Mouse (Mus musculus) layer of hippocampus, adult 8-10 months (tissue): Measurements from ENCODE around the gene Olfr935. TPM values are rescaled to one million over a fixed set of nuclear protein-coding genes. Genes with fewer than 3 reads are reported as not detected.

Experiments
- DNase-seq, 2 experiments: peaks; one replicate each; pipeline ENCODE4 v3.0.0; 2022; ENCODE audit warnings: low spot score in 2 of 2
- microRNA-seq, 2 experiments: library from miRNA; unstranded; fragments of <30 nt; microRNA quantifications; one replicate each; pipeline ENCODE4 v1.2.0; 2022
- total RNA-seq, 4 experiments: library from RNA; stranded (reverse); gene quantifications; 2 replicates each; pipeline ENCODE4 v1.2.4; 2022

Olfr935 gene
- not detected for total RNA-seq

DNA sequence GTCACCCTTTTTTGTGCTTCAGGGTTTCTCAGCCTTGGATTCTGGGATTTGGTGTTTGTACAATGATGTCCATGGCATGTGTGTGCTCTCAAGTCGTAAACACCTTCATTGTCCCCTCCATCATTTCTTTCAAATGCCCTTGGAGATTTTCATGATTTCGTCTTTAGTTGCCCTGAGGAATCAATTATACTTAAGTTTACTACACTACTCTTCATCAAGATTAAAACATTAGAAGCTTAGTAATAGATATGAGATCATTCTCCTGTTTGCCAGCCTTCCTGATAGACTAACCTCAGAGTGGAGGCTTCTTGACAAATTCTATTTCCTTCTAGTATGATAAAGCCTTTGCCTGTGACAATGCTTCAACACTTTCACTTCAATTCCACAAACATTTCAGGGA is at the start of gene Olfr935:
Gene Olfr935 (minus strand): TSS at position 101 of the 400 bp plus-strand sequence.
- DNase-seq = no peak

DNA sequence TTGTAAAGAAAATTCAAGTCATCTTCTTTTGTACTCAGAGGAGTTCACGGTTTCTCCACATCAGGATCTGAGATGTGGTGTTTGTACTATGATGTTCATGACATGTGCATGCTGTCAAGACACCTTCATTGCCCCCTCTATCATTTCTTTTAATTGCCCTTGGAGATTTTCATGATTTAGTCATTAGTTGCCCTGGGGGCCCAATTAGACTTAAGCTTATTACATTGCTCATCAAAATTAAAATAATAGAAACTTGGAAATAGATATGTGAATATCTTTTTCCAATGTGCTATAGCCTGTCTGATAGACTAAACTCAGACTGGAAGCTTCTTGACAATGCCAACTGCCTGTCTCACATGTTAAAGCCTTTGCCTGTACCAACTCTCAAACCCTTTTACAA is 23.8 kb upstream of the Olfr935 start, which contains the start of gene Olfr146:
Gene Olfr146 (minus strand): TSS at position 101 of the 400 bp plus-strand sequence.
- DNase-seq = no peak

DNA sequence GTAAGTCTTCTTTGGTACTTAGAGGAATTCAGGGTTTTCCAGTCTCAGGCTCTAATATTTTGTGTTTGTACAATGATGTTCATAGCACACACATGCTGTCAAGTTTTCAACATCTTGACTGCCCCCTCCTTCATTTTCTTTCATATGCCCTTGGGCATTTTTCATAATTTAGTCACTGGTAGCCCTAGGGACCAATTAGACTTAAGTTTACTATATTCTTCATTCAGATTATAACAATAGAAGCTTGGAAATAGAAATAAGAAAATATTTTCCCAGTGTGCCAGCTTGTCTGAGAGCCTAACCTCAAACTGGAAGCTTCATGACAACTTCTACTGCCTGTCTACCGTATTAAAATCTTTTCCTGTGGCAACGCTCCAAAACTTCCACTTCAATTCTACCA is 11.3 kb downstream of the Olfr935 start, which contains the start of gene Olfr934:
Gene Olfr934 (minus strand): TSS at position 101 of the 400 bp plus-strand sequence.
- DNase-seq = no peak

DNA sequence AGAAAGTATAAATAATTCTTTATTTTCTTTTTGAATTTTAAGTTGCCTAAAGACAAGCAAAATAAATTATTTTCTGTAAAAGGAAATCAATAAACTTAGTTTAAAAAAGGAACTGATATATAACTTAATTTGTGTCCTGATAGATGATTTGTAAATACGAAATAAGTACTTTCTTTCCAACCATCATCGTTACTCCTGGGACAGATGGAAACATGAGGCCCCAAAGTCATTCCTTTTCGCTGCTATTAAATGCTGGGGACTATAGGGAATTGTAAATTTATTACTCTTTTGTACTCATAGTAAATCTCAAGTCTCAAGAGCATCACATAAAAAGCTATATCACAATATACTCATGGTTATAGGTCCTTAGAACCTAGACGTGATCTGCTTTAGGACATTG is 27.5 kb downstream of the Olfr935 start, which contains the start of gene Olfr933:
Gene Olfr933 (plus strand): TSS at position 301 of the 400 bp plus-strand sequence.
- DNase-seq = no peak

DNA sequence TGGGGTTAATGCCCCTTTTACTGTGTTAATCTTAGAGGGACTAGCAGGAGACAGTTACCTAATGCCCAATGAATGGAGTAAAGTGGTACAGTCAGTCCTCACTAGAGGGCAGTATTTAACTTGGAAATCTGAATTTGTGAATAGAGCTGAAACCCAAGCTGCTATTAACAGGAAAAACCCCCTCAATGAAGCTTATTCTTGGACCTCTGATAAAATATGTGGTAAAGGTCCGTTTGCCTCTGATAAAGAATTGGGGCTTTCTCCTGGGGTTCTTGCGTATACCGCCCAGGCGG is 45.4 kb downstream of the Olfr935 start:
- DNase-seq = no peak

DNA sequence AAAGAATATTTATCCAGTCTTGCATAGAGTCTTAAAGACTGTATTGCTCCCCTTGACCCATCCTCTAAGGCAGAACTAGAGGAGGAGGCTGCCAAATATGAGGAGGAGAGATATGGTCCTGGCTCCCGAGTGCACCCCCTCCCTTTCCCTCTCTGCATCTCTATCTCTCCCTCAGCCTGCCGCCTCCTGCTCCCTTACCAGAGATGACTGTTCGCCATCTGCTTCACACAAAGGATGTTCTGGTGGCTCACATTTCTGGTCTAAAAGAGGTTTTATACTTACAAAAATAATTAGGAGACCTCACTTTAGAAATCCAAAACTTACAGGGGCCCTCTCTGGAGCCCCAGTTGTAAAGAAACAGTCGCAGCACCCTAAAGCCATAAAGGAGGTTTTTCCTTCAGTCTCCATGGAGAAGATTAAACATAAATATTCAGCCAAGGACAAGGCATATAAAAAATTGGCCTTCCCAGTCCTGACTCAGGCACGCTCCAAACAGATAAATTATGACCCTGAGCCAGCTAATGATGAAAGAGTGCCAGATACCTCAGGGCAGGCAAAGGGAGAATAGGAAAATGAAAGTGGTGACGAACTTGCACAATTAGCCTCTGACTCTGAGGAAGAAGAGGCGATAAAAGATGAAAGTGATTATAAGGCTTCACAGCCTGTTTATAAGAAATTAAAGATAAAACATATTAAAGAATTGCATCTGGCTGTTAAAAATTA is 45.9 kb downstream of the Olfr935 start:
- DNase-seq = peak; percentile 17 to 21

Small RNA genes within 50 kb of the gene (microRNA-seq; reads per million reads assigned to microRNA genes)
- 0 reads per million in 2 experiments for gene Gm25529

Other genes starting within 250 kb of the Olfr935 start
- under 1 TPM in 3 of 4 experiments, not detected in 1; 0.05 to 0.18 (median 0.08) TPM for gene Olfr920, start 247.4 kb downstream of the Olfr935 start, total RNA-seq
- gene Olfr921, start 226.6 kb downstream of the Olfr935 start, total RNA-seq = not detected
- gene Olfr922, start 185.1 kb downstream of the Olfr935 start, total RNA-seq = not detected
- not detected for gene Olfr923, start 173.1 kb downstream of the Olfr935 start, total RNA-seq
- not detected for gene Olfr924, start 155.2 kb downstream of the Olfr935 start, total RNA-seq
- gene Olfr26, start 144.6 kb downstream of the Olfr935 start, total RNA-seq = not detected
- gene Olfr926, start 122.6 kb downstream of the Olfr935 start, total RNA-seq = not detected
- not detected for gene Olfr930, start 69.9 kb downstream of the Olfr935 start, total RNA-seq
- gene Olfr933, start 27.4 kb downstream of the Olfr935 start, total RNA-seq = under 1 TPM in 1 of 4 experiments, not detected in 3; 0.10 TPM
- not detected for gene Olfr934, start 11.4 kb downstream of the Olfr935 start, total RNA-seq
- gene Olfr146, start 23.7 kb upstream of the Olfr935 start, total RNA-seq = not detected
- gene Olfr937, start 65.3 kb upstream of the Olfr935 start, total RNA-seq = not detected
- not detected for gene Olfr938, start 79.2 kb upstream of the Olfr935 start, total RNA-seq
- gene Olfr27, start 128.4 kb upstream of the Olfr935 start, total RNA-seq = not detected
- not detected for gene Olfr943, start 166.6 kb upstream of the Olfr935 start, total RNA-seq
- gene Olfr944, start 202.2 kb upstream of the Olfr935 start, total RNA-seq = not detected